Mouse (Mus musculus): ENCODE data around the gene Trpm5.

GRCm38 (mm10) chr7:143108996-143109660 lies 14.7 kb upstream of the Trpm5 start:
- TF ChIP-seq CTCF (IDR thresholded peaks at IDR 0.05) (no peak), EP300 (IDR thresholded peaks at IDR 0.05) (peak; percentile 22; the same call in 1 of the 2 replicates)
